Mouse (Mus musculus): Measurements from ENCODE around the gene Btnl10.
"Not testable (repeated sequence)": the region's sequence is repeated elsewhere in the genome, so short reads cannot be mapped to it uniquely, and the experiment has no call there.

Gene Btnl10

DNA sequence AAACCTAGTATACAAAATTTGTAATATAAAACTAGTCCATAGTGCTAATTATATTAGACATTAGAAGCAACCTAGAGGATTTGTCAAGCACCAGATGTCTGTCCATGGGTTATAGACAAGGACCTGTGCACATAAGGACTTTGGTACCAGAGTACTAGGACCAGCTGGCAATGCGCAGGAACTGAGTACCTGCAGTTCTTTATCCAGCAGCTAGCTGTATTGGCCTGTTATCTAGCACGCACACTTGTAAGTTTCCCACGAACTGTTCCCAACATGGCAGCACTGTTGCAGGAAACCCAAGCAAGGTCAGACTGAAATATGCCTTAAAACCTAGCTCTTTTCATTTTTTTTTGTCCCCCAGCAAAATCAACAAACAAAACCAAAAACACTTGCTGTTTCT, 12.5 kb downstream of the Btnl10 start:
- no peak for DNase-seq (ENCODE audit: low spot score)

DNA sequence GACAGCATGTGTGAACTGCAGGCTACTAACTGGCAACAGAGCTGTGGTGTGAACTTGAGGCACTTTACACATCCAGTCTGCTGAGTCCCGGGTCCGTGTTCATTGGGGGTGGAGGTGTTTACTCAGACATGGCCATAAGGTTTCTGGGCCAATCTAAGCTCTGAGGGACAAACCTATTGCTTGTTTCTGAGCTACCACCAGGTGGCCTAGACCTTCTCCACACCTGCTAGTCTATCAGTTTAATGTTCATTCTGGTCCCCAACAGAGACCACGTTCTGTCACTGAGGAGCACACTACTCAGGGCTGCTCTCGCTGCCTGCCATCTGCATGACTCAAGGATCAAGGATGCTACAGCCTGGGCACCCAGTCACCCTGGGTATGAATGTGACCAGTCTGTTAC, 13.9 kb downstream of the Btnl10 start:
- no peak for DNase-seq (ENCODE audit: low spot score)

DNA sequence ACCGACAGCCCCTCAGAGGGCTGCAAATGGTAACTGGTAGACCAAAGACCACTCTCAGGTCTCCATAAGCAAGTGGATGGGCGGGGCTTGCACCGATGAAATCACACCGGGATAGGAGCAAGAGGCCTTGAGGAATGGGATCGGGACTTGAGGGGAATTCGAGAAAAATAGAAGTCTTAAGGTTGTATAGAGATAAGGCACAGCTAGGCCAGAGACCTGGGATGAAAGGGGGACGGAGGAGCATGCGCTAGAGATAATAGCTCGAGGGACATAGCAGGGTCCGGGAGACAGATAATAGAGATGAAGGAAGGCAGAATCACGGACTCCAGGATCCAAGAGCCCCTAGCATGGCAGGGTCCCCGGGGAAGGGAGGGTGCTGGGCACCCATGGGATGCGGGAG, 20.2 kb downstream of the Btnl10 start:
- DNase-seq (ENCODE audit: low spot score), result no peak

DNA sequence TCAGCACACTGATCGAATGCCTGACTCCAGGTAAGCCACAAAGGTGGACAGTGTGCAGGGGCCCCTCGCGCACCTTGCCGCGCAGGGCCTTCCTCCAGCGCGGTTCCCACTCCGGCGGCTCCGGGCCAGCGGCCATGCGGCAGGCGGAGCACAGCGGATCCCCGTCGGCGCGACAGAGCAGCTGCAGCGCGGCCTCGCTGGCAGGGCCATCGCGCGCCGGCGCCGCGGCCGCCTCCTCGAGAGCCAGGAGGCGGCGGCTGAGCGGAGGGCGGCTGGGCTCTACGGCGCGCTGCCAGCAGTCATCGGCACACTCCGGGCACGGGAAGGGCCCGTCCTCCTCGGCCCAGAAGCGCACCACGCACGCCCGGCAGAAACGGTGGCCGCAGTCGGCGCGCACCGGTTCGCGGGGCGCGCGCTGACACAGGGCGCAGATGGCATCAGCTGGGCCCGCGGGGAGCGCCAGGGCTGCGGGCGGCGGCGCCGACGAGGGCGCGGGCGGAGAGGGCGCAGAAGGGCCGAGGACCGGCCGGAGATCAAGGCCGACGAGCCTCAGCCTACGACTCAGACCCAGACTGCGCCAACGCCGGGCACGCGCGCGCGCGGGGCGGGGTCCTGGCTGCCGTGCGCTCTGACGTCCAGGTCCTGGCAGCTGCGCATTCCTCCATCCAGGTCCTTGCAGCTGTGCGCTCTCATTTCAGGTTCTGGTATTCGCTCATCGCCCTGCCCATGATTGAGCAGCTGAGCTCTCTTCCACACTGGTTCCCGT, 20.8 kb downstream of the Btnl10 start, which contains the start of gene Rnf187:
Rnf187 (minus strand) TSS at position 595 of the 766 bp plus-strand sequence.
- peak; percentile 84 for DNase-seq (ENCODE audit: low spot score)

DNA sequence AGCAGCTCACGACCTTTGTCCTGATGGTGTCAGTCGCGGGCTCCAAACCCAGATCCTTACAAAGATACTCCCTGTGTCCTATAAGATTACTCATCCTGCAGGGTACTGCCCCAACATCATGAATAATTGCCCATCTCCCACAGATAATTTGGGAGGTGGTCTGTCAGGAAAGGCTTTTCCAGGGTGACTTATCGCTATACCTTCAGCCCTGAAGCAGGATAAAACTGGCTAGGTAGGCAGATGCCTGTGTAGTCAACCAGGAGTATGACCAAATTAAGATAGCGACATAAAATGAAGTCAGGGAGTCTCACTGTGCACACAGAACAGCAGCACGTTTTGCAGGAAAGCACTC, 21.4 kb downstream of the Btnl10 start:
- DNase-seq (ENCODE audit: low spot score), result no peak

DNA sequence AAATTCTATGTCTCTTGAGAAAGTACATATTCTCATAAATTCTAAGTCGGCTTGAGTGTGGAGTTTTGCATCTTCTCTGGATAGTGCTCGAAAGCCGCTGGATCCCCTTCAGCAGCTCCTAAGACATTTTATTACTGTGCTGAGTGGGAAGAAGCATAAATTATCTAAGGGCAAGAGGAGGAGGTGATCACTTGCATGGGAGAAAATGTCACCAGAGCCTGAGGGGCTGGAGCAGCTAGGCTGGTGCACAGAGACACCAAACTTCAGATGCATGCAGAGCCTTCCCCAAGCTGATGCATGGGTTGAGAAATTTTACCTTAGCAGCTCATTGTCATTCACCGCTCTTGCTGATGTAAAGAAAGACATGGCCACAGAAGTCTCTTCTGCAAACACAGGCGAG, 26.4 kb downstream of the Btnl10 start:
- DNase-seq (ENCODE audit: low spot score), result no peak

DNA sequence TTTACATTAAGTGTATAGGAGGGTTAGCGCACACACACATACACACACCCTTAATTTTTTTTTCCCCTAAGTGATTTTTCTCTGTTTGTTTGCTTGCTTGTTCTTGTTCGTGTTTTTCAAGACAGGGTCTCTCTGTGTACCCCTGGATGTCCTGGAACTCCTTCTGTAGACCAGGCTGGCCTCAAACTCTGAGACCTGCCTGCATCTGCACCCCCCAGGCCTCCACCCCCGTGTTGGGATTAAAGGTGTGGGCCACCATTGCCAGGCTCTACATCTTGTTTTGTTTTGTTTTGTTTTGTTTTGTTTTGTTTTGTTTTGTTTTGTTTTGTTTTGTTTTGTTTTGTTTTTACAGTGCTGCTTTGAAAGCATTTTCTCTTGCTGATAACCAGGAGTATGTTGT, 29.6 kb downstream of the Btnl10 start:
- DNase-seq (ENCODE audit: low spot score), result no peak

DNA sequence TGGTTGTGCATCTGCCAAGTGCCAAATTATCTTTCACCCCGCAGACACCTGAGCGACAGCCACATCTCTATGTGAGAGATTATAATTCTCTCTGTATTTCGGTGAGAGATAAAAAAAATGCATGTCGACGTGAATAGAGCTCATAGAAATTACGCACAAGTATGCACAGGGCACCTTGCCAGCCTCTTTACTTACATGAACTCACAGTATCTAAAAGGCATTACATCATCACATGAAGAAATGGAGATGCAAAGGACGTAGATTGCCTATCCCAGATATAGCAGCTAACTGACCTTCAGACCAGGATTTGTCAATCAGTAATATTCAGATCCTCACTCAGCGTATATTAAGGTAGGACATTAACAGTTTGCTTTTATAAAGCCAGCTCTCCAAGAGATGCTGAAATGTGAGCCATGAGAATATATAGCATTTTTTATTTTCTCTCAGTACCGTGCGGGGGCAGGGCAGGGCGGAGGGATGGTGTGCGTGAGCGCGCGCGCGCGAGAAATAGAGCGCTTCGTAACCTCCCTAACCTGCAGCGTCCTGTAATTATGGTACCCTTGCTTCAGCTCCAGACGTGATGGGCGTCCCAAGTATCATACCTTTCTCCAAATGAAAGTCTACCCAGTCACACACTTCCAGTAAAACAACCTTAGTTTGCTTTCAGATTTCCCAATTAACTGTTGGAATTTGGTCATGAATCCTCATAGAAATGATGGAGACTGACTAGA, 30.3 kb downstream of the Btnl10 start:
- no peak for DNase-seq (ENCODE audit: low spot score)

DNA sequence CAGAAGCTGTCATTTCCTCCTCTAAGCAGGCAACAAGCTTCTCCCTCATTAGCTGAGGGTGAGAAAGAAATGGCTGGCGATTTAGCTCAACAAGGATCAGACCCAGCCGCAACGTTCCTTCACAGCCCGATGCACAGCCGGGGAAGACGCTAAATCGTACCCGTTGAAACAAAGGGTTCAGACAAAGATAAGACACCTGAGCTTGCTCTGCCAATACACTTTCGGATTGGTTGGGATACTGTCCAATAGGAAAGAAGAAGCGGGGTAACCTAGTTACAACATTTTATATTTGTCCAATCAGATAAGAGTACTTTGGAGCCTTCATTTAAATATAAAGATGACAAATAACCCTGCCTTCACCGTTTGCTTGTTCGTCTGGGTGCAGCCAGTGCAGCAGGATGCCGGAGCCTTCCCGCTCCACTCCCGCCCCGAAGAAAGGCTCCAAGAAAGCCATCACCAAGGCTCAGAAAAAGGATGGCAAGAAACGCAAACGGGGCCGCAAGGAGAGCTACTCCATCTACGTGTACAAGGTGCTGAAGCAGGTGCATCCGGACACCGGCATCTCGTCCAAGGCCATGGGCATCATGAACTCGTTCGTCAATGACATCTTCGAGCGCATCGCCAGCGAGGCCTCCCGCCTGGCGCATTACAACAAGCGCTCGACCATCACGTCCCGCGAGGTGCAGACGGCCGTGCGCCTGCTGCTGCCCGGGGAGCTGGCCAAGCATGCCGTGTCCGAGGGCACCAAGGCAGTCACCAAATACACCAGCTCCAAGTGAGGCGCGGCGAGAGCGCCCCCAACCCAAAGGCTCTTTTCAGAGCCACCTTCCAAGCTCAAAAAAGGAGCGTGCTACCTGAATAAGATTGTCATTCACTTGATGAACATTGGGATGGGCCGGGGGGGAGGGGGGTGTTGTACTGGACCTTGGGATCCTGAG, 31.1 kb downstream of the Btnl10 start, which contains the start of gene Hist3h2ba:
Hist3h2ba (plus strand) TSS at position 379 of the 938 bp plus-strand sequence.
- DNase-seq (ENCODE audit: low spot score), result peak; percentile 57

DNA sequence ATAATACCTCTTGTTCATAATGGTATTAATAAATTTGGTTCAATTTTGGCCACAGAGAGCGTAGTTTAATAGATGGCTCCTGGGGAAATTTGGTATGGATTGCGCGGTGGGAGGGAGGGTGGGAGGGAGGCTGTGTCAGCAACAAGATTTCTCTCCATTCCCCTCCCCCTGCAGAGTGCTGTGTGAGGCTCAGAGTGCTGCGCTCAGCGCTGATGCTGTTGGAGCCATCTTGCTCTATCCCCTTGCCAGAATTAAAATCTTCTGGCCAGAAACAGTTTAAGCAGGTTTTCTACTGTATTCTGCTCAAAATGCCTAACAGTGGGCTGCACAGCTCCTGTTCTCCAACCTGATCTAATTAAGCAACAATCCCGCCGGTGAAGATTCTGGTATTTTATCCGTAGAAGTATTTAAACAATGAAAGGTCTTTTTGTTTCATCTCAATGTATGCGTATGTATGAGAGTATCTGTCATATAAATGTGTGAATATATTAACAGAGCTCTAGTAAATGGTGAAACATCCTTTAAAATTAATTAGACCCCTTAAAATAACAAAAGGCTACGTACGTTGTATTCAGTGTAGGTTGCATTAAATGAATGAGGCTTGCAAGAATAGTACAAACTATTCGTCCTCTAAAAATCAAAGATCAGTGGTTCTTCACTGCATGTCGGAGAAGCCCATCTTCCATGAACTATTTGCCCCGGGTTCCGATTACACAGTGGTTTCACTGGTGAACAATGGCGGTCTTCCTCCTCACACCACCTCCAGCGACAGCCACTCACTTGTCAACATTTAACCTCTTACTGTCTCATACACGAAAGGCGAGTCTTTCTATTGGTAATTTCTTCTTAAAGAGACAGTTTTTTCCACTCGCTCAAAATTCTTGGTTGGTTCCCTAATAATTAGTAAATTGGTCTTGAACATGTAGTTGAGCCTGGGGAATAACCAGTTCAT, 32.0 kb downstream of the Btnl10 start:
- DNase-seq (ENCODE audit: low spot score), result no peak

DNA sequence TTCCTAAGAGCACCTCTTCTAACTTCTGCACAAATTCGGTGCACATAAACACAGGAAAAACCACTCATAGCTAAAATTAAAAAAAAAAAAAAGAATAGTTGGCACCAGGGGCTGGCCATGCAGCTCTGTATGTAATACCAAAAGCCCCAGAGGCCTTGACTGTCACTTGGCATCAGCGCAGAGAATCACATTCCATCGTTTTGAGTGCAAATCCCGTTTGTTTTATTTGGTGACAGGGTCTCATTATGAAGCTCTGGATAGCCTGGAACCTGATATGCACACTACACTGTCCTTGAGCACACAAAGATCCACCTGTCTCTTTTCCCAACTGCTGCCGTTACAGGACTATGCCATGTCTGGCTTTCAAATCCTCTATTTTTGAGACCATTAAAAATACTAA, 33.5 kb downstream of the Btnl10 start:
- no peak for DNase-seq (ENCODE audit: low spot score)

DNA sequence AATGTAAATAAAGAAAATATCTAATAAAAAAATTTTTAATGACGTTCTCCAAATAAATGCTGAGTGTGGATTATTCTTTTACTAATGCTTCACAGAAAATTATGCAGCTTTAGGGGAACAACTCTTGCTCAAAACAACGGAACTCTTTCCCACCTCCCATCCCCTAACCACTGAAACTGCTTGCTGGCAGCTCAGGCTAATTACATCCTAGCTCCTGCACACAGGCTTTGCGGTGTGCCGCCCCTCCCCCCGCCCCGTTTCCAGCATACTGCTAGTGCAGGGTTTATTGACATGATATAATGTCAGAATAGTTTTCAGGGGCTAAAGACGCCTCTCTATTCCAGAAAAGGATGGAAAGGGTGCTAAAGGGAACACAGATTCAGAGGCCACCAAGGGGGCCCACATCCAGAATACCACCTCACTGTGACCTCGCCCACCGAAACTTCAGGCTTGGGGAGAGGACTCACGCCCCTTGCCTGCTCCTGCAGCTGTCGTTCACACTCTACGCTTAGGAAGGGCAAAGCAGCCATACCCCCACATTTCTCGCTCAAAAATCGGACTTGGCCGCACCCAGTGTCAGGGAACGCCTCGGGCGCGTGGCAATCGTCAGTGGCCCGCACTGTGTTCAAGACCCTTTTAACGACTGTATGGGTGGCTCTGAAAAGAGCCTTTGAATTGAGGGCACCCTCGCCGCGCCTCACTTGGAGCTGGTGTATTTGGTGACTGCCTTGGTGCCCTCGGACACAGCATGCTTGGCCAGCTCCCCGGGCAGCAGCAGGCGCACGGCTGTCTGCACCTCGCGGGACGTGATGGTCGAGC, 35.9 kb downstream of the Btnl10 start:
- peak; percentile 53 for DNase-seq (ENCODE audit: low spot score)

DNA sequence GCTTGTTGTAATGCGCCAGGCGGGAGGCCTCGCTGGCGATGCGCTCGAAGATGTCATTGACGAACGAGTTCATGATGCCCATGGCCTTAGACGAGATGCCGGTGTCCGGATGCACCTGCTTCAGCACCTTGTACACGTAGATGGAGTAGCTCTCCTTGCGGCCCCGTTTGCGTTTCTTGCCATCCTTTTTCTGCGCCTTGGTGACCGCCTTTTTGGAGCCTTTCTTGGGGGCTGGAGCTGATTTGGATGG, 36.4 kb downstream of the Btnl10 start:
- not testable (repeated sequence) for DNase-seq (ENCODE audit: low spot score)

DNA sequence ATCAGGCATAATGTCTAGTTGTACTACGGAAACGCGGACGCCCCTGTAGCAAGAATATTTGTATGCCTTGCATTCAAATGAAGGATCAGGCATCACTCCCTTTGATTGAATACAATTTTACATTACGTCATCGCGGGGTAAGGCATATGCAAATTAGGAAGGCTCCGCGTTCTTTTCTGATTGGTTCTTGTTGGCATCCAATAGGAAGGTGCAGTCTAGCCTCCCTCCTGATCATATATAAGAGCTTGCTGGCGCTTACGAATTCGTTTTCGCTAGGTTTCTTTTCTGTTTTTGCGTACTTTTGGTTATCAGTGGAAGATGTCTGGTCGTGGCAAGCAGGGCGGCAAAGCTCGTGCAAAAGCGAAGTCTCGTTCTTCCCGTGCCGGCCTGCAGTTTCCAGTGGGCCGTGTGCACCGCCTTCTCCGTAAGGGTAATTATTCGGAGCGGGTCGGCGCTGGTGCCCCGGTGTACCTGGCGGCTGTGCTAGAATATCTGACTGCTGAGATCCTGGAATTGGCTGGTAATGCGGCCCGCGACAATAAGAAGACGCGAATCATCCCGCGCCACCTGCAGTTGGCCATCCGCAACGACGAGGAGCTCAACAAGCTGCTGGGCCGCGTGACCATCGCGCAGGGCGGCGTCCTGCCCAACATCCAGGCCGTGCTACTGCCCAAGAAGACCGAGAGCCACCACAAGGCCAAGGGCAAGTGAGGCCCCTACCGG, 36.9 kb downstream of the Btnl10 start, which contains the start of the genes Hist3h2a and Trim17:
Hist3h2a (plus strand) TSS at position 266 of the 723 bp plus-strand sequence.
Trim17 (plus strand) TSS at position 266 of the 723 bp plus-strand sequence.
- DNase-seq (ENCODE audit: low spot score), result peak; percentile 98

DNA sequence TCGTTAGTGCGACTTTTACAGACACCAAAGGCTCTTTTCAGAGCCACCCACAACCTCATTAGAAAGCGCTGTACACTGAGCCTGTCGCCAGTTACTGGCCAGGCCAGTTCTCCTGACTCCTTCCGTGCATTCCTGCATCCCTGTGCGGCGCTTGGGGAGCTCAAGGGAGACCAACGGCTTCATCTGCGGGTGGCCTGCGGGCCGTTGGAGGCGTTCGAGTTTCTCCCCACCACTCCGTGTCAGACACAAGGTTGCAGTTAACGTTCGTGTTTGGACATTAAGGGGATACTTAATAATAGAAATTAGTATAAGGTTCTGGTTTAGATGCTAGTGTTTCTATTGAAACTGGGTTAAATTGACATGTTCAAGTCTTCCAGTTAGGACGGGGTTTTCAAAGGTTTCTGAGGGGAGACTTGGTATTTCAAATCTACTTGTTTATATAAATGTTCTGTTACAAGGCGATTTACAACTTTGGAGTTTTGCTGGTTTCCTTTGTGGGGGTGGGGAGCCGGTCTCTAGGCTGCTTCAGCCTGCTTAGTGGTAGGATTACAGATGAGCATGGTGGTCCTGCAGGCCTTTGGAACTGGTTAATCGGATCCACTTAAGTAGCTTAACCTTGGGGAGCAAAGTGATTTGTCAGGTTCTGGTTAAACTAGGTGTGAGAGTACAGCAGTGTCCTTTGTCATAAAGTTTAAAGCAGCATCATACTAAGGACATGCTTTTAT, 37.6 kb downstream of the Btnl10 start:
- peak; percentile 48 for DNase-seq (ENCODE audit: low spot score)

DNA sequence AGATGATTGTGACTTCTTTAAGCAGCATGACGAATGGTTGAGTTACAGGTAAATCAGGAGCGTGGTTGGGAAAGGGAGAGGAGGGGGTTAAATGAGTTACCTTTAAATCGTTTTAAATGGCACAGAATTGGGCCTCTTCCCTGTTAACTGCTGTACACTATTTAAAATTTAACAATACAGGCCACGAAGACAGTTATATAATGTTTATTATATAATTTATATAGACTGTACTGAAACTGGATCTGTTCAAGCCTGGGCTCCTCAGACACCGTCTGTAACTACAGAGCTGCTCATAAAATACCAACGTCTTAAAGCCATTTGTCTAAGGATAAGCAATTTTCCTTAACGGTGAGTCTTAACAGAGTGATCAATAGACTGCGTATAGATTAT, 38.2 kb downstream of the Btnl10 start:
- DNase-seq (ENCODE audit: low spot score), result no peak

DNA sequence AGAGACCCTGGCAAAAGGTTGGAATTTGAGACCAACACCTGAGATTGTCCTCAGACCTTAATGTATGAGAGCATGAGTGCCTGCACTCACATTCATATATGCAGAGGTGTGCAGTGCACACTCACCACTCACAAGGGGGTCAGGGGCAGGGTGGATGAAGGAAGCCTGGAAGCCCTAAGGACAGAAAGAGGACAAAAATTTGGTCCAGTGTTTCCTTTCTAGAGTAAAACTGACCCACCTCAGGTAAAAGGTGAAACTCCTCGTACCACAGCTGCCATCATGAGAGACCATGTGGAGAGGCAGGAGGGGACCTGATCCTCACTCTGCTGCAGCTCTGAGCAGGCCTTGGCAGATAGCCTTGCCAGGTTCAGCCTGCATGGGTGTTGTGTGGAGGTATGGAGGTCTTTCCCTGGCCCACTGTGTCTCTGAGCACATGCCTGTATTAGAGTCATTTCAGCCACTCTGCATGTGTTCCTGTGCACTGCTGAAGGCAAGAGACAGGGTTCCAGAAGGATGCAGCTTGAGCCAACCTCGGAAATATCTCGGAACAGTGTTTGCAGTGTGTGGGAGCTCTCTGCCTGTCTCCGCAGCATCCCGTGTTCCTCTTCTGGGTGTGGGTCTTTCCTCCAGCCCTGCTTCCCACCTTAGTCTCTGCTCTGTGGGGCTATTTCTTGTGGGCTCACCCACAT, 39.7 kb downstream of the Btnl10 start:
- DNase-seq (ENCODE audit: low spot score), result no peak

DNA sequence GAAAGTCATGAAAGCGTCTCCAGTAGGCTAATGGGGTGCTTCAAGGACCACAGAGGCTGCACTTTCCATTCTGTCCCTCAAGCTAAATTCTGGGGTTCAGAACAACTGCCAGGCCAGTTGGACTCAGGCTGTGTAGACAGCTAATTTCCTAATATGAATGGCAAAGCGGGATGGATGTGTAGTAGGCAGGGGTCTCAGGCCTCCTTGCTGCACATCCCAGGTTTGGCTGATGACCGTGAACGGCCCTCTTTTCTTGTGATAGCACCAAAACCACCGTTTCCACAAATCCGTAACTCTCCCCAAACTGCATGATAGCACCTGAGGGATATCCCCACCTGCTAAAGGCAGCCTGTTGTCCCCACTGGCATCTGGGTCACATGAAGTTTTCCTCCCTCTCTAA, 40.8 kb downstream of the Btnl10 start:
- no peak for DNase-seq (ENCODE audit: low spot score)

Measured in c-Kit-positive CD71-positive TER-119-positive erythroid progenitor cells, embryonic 14.5 days (primary cell).